Comparison of ENCODE assay signal across 25 mouse cellular contexts in genomic region chr3:152872054-152872453, GRCm38 (mm10).
DNase-seq lines count a peak whose midpoint lies in the region; ATAC-seq and TF ChIP-seq lines count a peak whose summit lies in the region.
"Had no signal": no experiment of that assay in that cellular context is flagged by ENCODE, and none has a peak within 500 bp of the region (broad histone marks: within the 10 kb centered on the region; RNA-seq: fewer than 3 reads in every experiment).

No protein-coding gene starts in this region.

- H3K4me1 ChIP-seq in forebrain, embryonic 14.5 days (ENCODE audit: control insufficient read depth, insufficient read depth, low read length) = 0 out of 2 replicates have a peak, but pooled peaks cover 2% of the 10 kb centered on the region
- peaks cover 11% of the 10 kb centered on the region for H3K4me1 ChIP-seq in forebrain, embryonic 10.5 days
- peaks cover 24% of the 10 kb centered on the region; the same call in 1 of the 2 replicates for H3K4me1 ChIP-seq in hindbrain, embryonic 15.5 days (replicated peaks)
- H3K4me1 ChIP-seq in hindbrain, postnatal 0 days (ENCODE audit: insufficient read depth, low read length) = 0 out of 2 replicates have a peak, but pooled peaks cover 8% of the 10 kb centered on the region
- peaks cover 31% of the 10 kb centered on the region for H3K4me1 ChIP-seq in midbrain, embryonic 13.5 days (replicated peaks)
- peaks cover 7% of the 10 kb centered on the region for H3K4me1 ChIP-seq in neural tube, embryonic 14.5 days (ENCODE audit: control insufficient read depth, insufficient read depth, low read length)
- H3K4me1 ChIP-seq: heart, embryonic 15.5 days; liver, embryonic 15.5 days; lung, embryonic 15.5 days; stomach, embryonic 15.5 days had no signal

- no peaks in the 10 kb centered on the region for H3K27me3 ChIP-seq in forebrain, embryonic 14.5 days (replicated peaks; ENCODE audit: control insufficient read depth, insufficient read depth, low read length)
- no peaks in the 10 kb centered on the region for H3K27me3 ChIP-seq in forebrain, embryonic 10.5 days (ENCODE audit: poor library complexity, severe bottlenecking)
- no peaks in the 10 kb centered on the region for H3K27me3 ChIP-seq in hindbrain, embryonic 15.5 days
- no peaks in the 10 kb centered on the region for H3K27me3 ChIP-seq in hindbrain, postnatal 0 days (ENCODE audit: insufficient read depth, low read length)
- H3K27me3 ChIP-seq in midbrain, embryonic 13.5 days = no peaks in the 10 kb centered on the region
- H3K27me3 ChIP-seq in neural tube, embryonic 14.5 days (ENCODE audit: control insufficient read depth, insufficient read depth, low read length) = no peaks in the 10 kb centered on the region
- H3K27me3 ChIP-seq: heart, embryonic 15.5 days; liver, embryonic 15.5 days; lung, embryonic 15.5 days; stomach, embryonic 15.5 days had no signal

- ATAC-seq in forebrain, embryonic 14.5 days = no peak
- no peak for ATAC-seq in hindbrain, embryonic 15.5 days (ENCODE audit: low FRiP score, low read depth)
- ATAC-seq in hindbrain, postnatal 0 days = no peak
- peak; percentile 74 for ATAC-seq in midbrain, embryonic 13.5 days
- ATAC-seq in neural tube, embryonic 14.5 days (ENCODE audit: low read depth) = 0 out of 2 replicates have a peak, but pooled peaks have one; percentile 28
- ATAC-seq: CD4-positive, CD25-positive, alpha-beta regulatory T cell, adult 4 months had no signal

- H3K27ac ChIP-seq in forebrain, embryonic 14.5 days (ENCODE audit: low read depth, low read length) = no peak overlapping the region
- no peak overlapping the region for H3K27ac ChIP-seq in forebrain, embryonic 10.5 days
- H3K27ac ChIP-seq in hindbrain, embryonic 15.5 days (replicated peaks) = peak overlapping the region; percentile 2; the same call in 1 of the 2 replicates
- H3K27ac ChIP-seq in hindbrain, postnatal 0 days = no peak overlapping the region
- H3K27ac ChIP-seq in midbrain, embryonic 13.5 days = peak overlapping the region; percentile 81
- peak overlapping the region; percentile 41; the same call in 1 of the 2 replicates for H3K27ac ChIP-seq in neural tube, embryonic 14.5 days (ENCODE audit: low read depth, low read length)
- H3K27ac ChIP-seq: embryonic facial prominence, embryonic 10.5 days; heart, embryonic 15.5 days; kidney, postnatal 0 days; limb, embryonic 10.5 days; liver, embryonic 15.5 days; lung, embryonic 15.5 days; stomach, embryonic 15.5 days had no signal

- no peak overlapping the region for H3K4me3 ChIP-seq in forebrain, embryonic 14.5 days (ENCODE audit: low read depth, low read length)
- no peak overlapping the region for H3K4me3 ChIP-seq in forebrain, embryonic 10.5 days
- H3K4me3 ChIP-seq in hindbrain, embryonic 15.5 days = no peak overlapping the region
- H3K4me3 ChIP-seq in hindbrain, postnatal 0 days (ENCODE audit: low read length) = no peak overlapping the region
- no peak overlapping the region for H3K4me3 ChIP-seq in midbrain, embryonic 13.5 days (replicated peaks)
- H3K4me3 ChIP-seq in neural tube, embryonic 14.5 days (ENCODE audit: low read depth, low read length) = no peak overlapping the region
- H3K4me3 ChIP-seq: embryonic facial prominence, embryonic 10.5 days; heart, embryonic 15.5 days; limb, embryonic 10.5 days; liver, embryonic 15.5 days; lung, embryonic 15.5 days; megakaryocyte, embryonic 14.5 days; stomach, embryonic 15.5 days had no signal

- H3K9ac ChIP-seq in forebrain, embryonic 14.5 days (ENCODE audit: low read length) = no peak overlapping the region
- H3K9ac ChIP-seq in hindbrain, embryonic 15.5 days = no peak overlapping the region
- no peak overlapping the region for H3K9ac ChIP-seq in hindbrain, postnatal 0 days (replicated peaks; ENCODE audit: low read length)
- H3K9ac ChIP-seq in midbrain, embryonic 13.5 days (replicated peaks) = no peak overlapping the region
- no peak overlapping the region for H3K9ac ChIP-seq in neural tube, embryonic 14.5 days (replicated peaks; ENCODE audit: low read depth, low read length)
- H3K9ac ChIP-seq: heart, embryonic 15.5 days; liver, embryonic 15.5 days; lung, embryonic 15.5 days; stomach, embryonic 15.5 days had no signal

- no peaks in the 10 kb centered on the region for H3K36me3 ChIP-seq in forebrain, embryonic 14.5 days (ENCODE audit: control insufficient read depth, insufficient read depth, low read length)
- H3K36me3 ChIP-seq in forebrain, embryonic 10.5 days (replicated peaks) = no peaks in the 10 kb centered on the region
- no peaks in the 10 kb centered on the region for H3K36me3 ChIP-seq in hindbrain, embryonic 15.5 days
- no peaks in the 10 kb centered on the region for H3K36me3 ChIP-seq in hindbrain, postnatal 0 days (ENCODE audit: insufficient read depth, low read length)
- H3K36me3 ChIP-seq in midbrain, embryonic 13.5 days = no peaks in the 10 kb centered on the region
- no peaks in the 10 kb centered on the region for H3K36me3 ChIP-seq in neural tube, embryonic 14.5 days (ENCODE audit: control insufficient read depth, insufficient read depth, low read length)
- H3K36me3 ChIP-seq: embryonic facial prominence, embryonic 10.5 days; heart, embryonic 15.5 days; limb, embryonic 10.5 days; liver, embryonic 15.5 days; lung, embryonic 15.5 days; stomach, embryonic 15.5 days had no signal

- H3K4me2 ChIP-seq in forebrain, embryonic 14.5 days (ENCODE audit: low read length) = no peak overlapping the region
- H3K4me2 ChIP-seq in hindbrain, embryonic 15.5 days = no peak overlapping the region
- no peak overlapping the region for H3K4me2 ChIP-seq in hindbrain, postnatal 0 days (ENCODE audit: low read depth, low read length)
- H3K4me2 ChIP-seq in midbrain, embryonic 13.5 days (replicated peaks) = peak overlapping the region; percentile 17
- no peak overlapping the region for H3K4me2 ChIP-seq in neural tube, embryonic 14.5 days (ENCODE audit: low read depth, low read length)
- H3K4me2 ChIP-seq: heart, embryonic 15.5 days; liver, embryonic 15.5 days; lung, embryonic 15.5 days; stomach, embryonic 15.5 days had no signal

- WGBS in forebrain, embryonic 14.5 days = 57% methylated on average over 12 of the region's 12 CpGs
- 91% methylated on average over 12 of the region's 12 CpGs for WGBS in forebrain, embryonic 10.5 days
- WGBS in hindbrain, embryonic 15.5 days = 41% methylated on average over 12 of the region's 12 CpGs
- 50% methylated on average over 12 of the region's 12 CpGs for WGBS in hindbrain, postnatal 0 days
- 39% methylated on average over 12 of the region's 12 CpGs for WGBS in midbrain, embryonic 13.5 days
- 36% methylated on average over 12 of the region's 12 CpGs for WGBS in neural tube, embryonic 14.5 days

- no peaks in the 10 kb centered on the region for H3K9me3 ChIP-seq in forebrain, embryonic 14.5 days (replicated peaks; ENCODE audit: control insufficient read depth, low read length)
- no peaks in the 10 kb centered on the region for H3K9me3 ChIP-seq in forebrain, embryonic 10.5 days
- no peaks in the 10 kb centered on the region for H3K9me3 ChIP-seq in hindbrain, embryonic 15.5 days
- H3K9me3 ChIP-seq in hindbrain, postnatal 0 days (ENCODE audit: low read length) = no peaks in the 10 kb centered on the region
- H3K9me3 ChIP-seq in midbrain, embryonic 13.5 days = no peaks in the 10 kb centered on the region
- H3K9me3 ChIP-seq in neural tube, embryonic 14.5 days (ENCODE audit: control insufficient read depth, low read length) = no peaks in the 10 kb centered on the region
- H3K9me3 ChIP-seq: embryonic facial prominence, embryonic 10.5 days; heart, embryonic 15.5 days; limb, embryonic 10.5 days; liver, embryonic 15.5 days; lung, embryonic 15.5 days; stomach, embryonic 15.5 days had no signal

- DNase-seq in forebrain, embryonic 14.5 days (ENCODE audit: low spot score) = peak; percentile 27
- no peak for DNase-seq in forebrain, embryonic 10.5 days (ENCODE audit: extremely low spot score, low spot score)
- DNase-seq in hindbrain, postnatal 0 days (ENCODE audit: low spot score) = no peak
- DNase-seq in right cerebral cortex, postnatal 4 days = no peak
- no peak for DNase-seq in cerebellum, postnatal 4 days (ENCODE audit: low spot score in 2 of 2)
- DNase-seq: adrenal gland, postnatal 25 days; cerebellum, adult 9-10 months; gastrocnemius, postnatal 25 days; heart, postnatal 36 days; kidney, adult 2 months; liver; lung, postnatal 36 days; thymus, postnatal 36 days had no signal

- TF ChIP-seq CTCF in hindbrain, postnatal 0 days (IDR thresholded peaks at IDR 0.05; ENCODE audit: low read depth) = no peak

Comparison
In these comparisons a context has a peak if more than half of its experiments do, and no peak if none do; other contexts are left out.
1. H3K27ac ChIP-seq: peak in hindbrain, embryonic 15.5 days (single experiment), midbrain, embryonic 13.5 days (single experiment) and neural tube, embryonic 14.5 days (single experiment); none in forebrain, embryonic 14.5 days (single experiment), forebrain, embryonic 10.5 days (single experiment) and hindbrain, postnatal 0 days (single experiment).
2. ATAC-seq: peak in midbrain, embryonic 13.5 days (single experiment) and neural tube, embryonic 14.5 days (single experiment); none in forebrain, embryonic 14.5 days (single experiment), hindbrain, embryonic 15.5 days (single experiment) and hindbrain, postnatal 0 days (single experiment).